Mouse (Mus musculus) regulatory T cell (primary cell): ENCODE measurements around the gene Dnajc3.

Experiments
- in situ Hi-C: fragments of 300-600 bp; cut with MboI, MseI; formaldehyde crosslinking; loops from one replicate; pipeline ENCODE4 v1.15.1; 2025; ENCODE audit warnings: high pct_unique_total_duplicates

Dnajc3 gene

DNA sequence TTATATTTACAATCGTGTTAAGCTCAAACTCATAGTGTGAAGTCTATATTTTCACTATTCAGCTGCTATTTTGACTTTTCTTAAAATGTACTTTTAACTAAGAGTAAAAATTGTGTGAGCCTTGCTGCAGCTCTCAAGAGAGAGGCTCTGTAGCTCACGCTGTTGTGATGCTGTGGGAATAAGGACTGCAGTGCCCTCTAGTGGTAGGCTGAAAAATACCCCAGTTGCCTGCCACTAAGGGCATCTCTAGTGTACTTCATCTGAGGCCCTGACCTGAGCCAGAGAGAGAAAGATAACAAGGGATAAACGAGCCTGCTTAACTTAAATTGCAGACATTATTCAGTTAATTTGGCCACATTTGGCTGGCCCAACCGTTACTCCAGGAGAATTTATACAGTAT lies 89.4 kb downstream of the Dnajc3 start:
- in situ Hi-C loops = loop anchor here (10.0 kb wide), 1 partner anchor 212 kb away; no protein-coding TSS in a partner anchor

DNA sequence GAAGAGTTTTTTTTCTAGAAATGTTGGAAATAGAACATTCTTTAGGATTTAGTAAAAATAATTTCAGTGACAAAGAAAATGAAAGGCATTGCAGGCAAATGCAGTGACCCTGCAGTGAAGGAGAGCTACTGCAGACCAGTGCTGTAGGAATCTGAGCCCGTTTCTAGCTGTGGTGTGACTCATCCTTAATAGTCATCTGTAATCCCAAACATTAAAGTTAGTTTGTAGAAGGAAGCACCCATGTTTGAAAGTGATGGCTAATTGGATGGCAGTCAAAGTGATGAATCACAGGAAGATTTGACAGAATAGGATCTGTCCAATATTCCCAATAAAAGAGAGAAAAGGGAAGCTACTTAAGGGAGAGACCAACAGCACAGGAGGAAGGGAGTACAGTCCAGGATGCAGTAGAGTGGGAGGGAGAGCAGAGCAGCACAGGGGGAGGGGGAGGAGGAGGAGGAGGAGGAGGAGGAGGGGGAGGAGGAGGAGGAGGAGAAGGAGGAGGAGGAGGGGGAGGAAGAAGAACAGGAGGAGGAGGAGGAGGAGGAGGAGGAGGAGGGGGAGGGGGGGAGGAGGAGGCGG lies 90.0 kb downstream of the Dnajc3 start:
- in situ Hi-C loops = loop anchor here (10.0 kb wide), 1 partner anchor 213 kb away; no protein-coding TSS in a partner anchor
